Mouse (Mus musculus) bone marrow macrophage, adult 2 months (primary cell): ENCODE results near the gene Rhbdf2.

Experiments used
- CTCF ChIP-seq: IDR thresholded peaks from 2 replicates; pipeline ENCODE4 v1.5.1; 2012; ENCODE audit warnings: low read depth, mild to moderate bottlenecking, low read length, moderate library complexity
- POLR2A ChIP-seq: IDR thresholded peaks from 2 replicates; pipeline ENCODE4 v1.6.1; 2012; ENCODE audit warnings: mild to moderate bottlenecking, low read depth, low read length, borderline replicate concordance

- no peak for TF ChIP-seq CTCF
- no peak for TF ChIP-seq POLR2A
Observed at GRCm38 (mm10) chr11:116669787-116670365, 43.1 kb upstream of the Rhbdf2 start.
